Mouse (Mus musculus) G1E-ER4 (cell line): Measurements from ENCODE around the gene G0s2. TPM values are rescaled to one million over a fixed set of nuclear protein-coding genes. Genes with fewer than 3 reads are reported as not detected.

Source experiments
- GATA1 ChIP-seq: IDR thresholded peaks from one replicate; pipeline ENCODE4 v1.8.0; 2012; ENCODE audit warnings: low read length, inconsistent platforms
- polyA plus RNA-seq: library from polyadenylated mRNA; stranded (reverse); fragments of >175 nt; gene quantifications from 2 replicates; pipeline ENCODE4 v1.2.3, GENCODE M21; 2012

Gene G0s2
- polyA plus RNA-seq, 1 experiment: not detected

GRCm38 (mm10) chr1:193263955-193264598 lies 8.9 kb downstream of the G0s2 start, which contains the start of gene Hsd11b1:
TSS of gene Hsd11b1 (minus strand) at chr1:193264075.
- TF ChIP-seq GATA1: no peak

- no peak for TF ChIP-seq GATA1
Observed at GRCm38 (mm10) chr1:193263026-193263907, 9.8 kb downstream of the G0s2 start.

GRCm38 (mm10) chr1:193261897-193262548 lies 11.0 kb downstream of the G0s2 start:
- TF ChIP-seq GATA1: no peak

- no peak for TF ChIP-seq GATA1
Observed at GRCm38 (mm10) chr1:193259559-193259958, 13.5 kb downstream of the G0s2 start.

DNA sequence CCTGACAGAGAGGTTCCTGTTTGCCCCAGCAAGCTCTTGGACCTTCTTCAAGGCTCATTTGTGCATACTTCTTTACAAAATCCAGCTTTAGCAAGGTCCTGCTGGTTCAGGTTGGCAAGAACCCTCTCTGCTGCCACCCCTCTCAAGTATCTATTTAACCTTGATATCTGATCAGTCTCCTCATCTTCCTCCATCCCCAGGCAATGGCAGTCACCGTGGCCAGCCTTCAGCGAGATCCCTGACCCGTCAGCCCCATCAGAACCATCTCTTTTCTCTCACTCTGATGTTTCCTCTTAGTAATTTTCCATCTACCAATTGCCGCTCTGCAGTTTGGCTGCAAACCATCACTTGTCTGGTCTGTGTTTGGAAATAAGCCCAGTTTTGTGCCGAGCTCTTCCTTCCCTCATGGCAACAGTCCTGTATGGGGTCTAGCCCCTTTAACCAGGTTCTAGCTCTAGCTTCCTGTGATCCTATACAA lies 16.4 kb downstream of the G0s2 start:
- TF ChIP-seq GATA1: no peak

DNA sequence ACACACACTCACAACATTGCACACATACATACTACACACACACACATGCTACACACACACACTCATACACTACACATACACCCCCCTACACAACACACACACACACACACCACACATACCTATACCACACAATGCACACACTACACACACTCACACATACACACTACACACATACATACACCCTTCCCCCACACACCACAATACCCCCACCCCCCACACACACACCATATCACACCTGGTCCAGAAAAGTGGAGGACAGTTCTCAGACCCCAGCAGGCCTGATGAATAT lies 16.8 kb downstream of the G0s2 start:
- no peak for TF ChIP-seq GATA1

- TF ChIP-seq GATA1: no peak
Observed at GRCm38 (mm10) chr1:193255488-193256288, 17.3 kb downstream of the G0s2 start.

GRCm38 (mm10) chr1:193255032-193255431 lies 18.0 kb downstream of the G0s2 start:
- TF ChIP-seq GATA1: no peak

- TF ChIP-seq GATA1: no peak
Observed at GRCm38 (mm10) chr1:193252616-193253015, 20.4 kb downstream of the G0s2 start.

DNA sequence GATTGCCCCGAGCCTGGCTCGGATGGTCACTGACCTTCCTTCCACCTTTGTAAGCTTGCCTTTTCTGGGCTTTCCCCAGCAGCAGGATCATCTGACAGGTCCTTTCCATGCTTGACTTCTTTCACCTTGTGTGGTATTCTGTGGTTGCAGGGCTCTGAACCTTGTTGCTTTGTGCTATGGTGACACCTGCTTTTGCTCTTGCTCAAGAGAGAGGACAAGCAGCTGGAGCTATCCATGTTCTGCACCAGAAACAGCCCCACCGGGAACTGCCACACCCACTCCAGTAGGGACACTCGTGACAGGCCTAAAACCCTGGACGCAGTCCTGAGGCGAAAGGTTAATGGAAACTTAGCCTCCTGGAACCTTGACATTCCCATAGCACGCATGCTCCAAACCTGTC lies 21.6 kb downstream of the G0s2 start:
- no peak for TF ChIP-seq GATA1

DNA sequence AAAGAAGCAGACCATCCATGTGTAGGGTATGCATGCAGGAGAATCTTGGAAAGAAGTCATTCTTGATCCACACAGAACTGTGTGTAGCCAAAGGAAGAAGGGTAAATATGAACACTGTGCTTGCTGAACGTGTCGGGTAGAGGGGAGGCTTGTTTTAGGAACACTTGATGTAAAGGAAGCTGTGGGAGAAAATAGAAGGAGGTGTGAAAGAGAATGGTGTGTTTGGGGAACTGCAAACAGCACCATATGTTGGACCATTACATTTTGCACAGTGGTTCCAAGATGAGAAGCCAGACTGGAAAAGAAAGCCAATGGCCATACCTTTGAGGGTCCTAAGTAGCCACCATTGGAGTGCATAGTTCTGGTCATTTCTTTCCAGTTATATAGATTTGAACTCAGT lies 23.0 kb downstream of the G0s2 start:
- no peak for TF ChIP-seq GATA1

DNA sequence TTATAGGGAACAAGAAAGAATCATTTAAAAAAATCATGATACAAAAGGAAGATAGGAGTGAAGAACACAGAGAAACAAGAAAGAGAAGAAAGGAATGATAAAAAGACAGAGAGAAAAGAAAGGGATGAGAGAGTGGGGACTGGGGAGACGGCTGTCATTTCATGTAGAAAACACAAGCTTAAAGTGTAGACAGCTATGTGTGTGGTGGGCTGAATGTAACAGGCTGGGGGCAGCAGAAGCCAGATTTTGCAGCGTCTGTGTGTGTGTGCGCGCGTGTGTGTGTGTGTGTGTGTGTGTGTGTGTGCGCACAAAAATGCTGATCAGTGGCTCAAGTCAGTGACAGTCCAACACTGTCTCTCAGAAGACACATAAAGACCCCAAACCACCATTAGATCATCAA lies 28.8 kb downstream of the G0s2 start:
- no peak for TF ChIP-seq GATA1

GRCm38 (mm10) chr1:193243571-193244193 lies 29.3 kb downstream of the G0s2 start:
- no peak for TF ChIP-seq GATA1

- no peak for TF ChIP-seq GATA1
Observed at GRCm38 (mm10) chr1:193242863-193243262, 30.2 kb downstream of the G0s2 start.

- TF ChIP-seq GATA1: no peak
Observed at GRCm38 (mm10) chr1:193242238-193242637, 30.8 kb downstream of the G0s2 start.
